Mouse (Mus musculus) cerebellum, postnatal 10 days (tissue): Measurements from ENCODE around the gene Polr2b.

Experiments used
- DNase-seq, 2 experiments: peaks; one replicate each; pipeline ENCODE4 v3.0.0; 2021; ENCODE audit warnings: mixed read lengths in 2 of 2

Gene Polr2b

DNA sequence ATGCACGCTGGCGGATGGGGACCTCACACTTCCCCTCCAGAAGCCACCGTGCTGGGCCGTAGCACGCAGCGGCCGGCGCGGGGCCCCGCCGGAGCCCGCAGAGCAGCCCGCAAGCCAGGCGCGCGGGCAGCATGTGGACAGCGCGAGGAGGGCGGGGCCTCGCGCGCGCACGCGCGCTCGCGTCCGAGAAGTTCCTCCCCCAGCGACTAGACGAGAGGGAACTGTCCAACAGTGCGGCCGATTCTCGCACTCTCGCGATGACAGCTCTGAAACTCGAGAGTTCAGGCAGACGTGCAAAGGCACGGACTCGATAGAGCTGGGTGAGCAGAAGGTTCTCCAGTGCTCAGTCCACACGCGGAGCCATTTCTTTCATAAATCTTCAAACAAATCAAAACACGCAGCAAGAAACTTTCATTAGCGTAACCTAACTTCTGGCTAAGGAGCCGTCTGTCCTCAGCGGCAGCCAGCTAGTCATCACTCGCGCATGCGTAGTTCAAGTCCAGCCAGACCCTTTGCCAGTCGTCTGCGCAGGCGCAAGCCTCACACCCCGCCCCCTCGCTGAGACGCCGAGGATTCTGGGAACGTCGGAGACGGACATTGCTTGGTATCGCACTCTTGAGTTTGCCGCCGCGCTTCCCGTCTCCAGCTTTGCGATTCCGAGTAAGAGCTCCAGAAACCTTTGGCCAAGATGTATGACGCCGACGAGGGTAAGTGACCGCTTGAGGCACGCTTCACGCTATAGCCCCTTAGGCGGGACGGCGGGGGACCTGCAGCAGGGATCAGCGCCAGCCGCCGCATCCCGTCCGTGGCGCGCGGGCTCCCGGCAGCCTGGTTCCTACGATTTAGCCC is at the start of gene Polr2b, which contains the start of gene Noa1:
Gene Polr2b, plus strand, starts transcription at position 224 of the 849 bp plus-strand sequence.
Gene Noa1, minus strand, starts transcription at position 161 of the 849 bp plus-strand sequence.
- DNase-seq, result peak; percentile 99 to 100

DNA sequence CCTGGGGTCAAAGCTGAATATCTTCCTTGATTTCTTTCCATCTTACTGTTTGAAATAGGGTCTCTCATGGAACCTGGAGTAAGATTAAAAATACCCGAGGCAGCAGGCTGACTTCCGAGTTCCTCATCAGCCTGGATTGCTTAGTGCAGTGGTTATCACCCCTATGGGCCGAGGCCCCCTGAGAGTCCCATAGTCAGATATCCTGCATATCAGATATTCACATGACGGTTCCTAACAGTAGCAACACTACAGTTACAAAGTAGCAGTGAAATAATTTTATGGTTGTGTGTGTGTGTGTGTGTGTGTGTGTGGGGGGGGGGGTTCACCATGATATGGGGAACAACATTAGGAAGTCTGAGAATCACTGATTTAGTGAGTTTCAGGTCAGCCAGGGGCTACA is 48.8 kb upstream of the Polr2b start:
- DNase-seq, result no peak

DNA sequence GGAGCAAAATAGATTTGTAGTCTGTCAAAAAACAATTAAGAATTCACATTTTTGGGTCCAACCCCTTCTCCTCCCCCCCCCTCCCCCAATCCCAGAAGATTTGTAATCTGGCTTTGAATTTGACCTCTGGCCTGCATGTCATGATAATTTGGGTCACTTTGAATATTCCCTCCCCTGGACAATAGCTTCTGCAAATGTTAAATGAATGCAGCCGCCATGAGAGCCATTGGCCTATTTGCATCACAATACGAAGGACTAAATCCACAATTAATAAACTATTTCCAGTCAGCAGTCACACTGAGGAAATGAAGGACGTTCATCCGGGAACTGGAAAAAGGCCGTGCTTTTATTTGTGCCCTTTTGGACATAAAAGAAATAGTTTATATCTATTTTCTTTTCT is 47.8 kb upstream of the Polr2b start:
- no peak for DNase-seq

DNA sequence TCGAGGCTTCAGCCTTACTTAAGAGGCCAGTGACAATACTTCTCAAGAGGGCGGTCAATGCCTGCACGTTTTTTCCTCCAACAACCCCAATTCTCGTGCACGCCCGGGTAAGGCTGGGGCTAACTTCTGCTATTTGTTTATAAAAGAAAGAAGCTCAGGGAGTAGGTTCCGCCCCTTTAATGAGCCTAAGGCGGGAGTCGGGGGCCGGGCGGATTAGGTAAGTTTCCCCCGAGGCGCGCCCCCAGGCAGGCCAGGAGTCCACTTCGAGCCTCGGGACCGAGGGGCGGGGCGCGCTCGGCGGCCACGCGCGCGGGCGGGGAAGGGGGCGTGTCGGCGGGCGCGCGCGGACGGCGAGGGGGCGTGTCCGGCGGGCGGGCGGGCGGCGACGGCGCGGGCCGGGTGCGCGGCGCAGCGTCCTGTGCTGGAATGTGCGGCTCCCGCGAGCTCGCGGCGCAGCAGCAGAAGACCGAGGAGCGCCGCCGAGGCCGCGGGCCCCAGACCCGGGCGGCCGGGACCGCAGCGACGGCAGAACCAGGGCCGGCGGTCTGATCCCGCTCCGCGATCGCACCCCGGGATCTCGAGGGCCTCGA is 44.8 kb upstream of the Polr2b start, which contains the start of gene Rest:
Gene Rest, plus strand, starts transcription at position 411 of the 590 bp plus-strand sequence.
- DNase-seq, result peak; percentile 72 to 81

DNA sequence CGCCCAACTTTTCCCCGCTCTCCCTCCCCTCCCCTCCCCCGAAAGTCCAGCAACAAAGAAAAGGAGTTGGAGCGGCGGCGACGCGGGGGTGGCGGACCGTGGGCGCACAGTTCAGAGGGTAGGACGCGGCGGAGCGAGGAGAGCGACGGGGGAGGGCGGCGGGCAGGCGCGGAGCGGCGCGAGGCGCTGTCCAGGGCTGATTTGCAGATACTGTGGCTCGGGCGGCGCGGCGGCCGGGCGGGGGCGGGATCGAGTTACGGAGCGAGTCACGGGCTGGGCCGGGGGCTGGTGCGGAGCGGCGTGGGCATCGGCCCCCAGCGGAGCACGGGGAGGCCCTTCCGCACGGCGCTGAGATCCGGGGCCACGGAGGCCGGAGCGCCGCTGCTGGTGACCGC is 44.3 kb upstream of the Polr2b start:
- peak; percentile 57 to 69 for DNase-seq

DNA sequence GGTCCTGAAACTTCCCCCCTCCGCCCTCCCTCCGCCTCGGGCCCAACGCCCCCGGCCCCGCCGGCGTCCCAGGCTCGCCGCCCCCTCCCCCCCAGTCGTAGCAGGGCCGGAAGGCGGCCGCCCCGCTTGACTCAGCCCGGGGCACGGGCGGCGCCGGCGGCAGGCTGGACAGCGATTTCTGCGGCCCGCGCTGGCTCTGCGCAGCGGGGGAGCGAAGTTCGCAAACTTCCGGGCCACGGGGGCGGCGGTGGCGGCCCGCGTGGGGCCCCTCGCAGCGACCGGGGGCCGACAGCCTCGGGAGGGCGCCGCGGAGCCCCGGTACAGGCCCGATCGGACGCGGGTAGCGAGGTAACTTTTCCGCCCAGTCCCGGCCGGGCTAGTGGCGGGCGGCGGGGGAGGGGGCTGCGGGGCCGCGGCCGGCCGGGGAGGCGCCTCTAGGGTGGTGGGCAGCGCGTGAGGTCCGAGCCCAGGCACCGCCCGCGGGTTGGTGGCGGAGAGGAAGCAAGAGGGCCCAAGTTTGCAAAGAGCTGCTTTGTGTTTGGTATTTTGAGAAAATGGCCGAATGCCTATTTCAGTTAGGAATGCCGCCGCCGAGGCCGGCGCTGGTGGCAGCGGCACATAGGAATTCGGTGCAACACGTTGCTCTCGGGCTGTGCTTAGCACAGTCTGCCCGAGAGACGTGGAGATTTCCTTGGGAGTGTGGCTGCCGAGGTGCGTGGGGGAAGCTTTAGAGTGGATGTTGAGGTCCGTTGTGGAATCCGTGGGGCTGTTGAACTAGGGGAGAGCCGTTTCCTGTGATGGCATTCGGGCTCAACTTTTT is 43.7 kb upstream of the Polr2b start:
- DNase-seq, result peak; percentile 42 to 47

DNA sequence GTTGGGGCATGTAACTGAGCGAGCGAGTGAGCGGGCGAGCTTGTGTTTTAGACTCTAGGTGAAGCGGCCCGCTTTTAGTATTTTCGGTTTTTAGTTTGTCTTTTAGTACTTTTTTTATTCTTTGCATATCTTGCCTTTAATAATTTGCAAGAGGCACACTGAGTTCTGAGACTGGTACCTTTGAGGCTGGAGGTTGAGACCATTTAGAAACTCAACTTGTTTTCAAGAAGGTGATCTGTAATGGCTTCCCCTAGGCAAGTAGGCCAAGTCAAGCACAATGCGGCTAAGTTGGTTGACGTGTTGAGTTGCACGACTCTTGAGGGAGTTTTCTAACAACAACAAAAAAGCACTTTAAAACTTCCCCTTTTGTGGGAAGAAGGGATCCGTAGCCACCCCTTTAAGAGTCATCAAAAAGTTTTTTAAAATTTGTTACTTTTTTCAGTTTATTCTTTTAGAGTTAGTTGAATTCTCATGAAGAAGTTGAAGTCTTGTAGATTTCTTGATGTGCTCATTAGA is 43.0 kb upstream of the Polr2b start:
- DNase-seq, result no peak

DNA sequence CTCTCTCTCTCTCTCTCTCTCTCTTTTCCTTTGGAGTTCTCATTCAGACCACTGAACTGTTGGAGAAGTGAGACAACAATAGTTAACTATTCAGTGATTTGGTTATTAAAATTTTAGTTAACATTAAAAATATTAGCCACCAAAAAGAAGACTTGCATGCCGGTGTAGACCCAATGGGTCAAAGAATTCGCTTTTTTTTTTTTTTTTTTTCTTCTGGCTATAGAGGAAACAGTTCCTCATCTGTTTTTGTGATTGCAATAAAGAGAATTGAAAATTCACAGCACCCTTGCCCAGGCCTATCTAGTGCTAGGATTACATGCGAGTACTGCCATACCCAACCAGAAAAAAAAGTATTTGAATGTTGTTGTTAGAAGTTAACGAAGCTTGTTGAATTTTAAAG is 42.5 kb upstream of the Polr2b start:
- DNase-seq, result no peak

DNA sequence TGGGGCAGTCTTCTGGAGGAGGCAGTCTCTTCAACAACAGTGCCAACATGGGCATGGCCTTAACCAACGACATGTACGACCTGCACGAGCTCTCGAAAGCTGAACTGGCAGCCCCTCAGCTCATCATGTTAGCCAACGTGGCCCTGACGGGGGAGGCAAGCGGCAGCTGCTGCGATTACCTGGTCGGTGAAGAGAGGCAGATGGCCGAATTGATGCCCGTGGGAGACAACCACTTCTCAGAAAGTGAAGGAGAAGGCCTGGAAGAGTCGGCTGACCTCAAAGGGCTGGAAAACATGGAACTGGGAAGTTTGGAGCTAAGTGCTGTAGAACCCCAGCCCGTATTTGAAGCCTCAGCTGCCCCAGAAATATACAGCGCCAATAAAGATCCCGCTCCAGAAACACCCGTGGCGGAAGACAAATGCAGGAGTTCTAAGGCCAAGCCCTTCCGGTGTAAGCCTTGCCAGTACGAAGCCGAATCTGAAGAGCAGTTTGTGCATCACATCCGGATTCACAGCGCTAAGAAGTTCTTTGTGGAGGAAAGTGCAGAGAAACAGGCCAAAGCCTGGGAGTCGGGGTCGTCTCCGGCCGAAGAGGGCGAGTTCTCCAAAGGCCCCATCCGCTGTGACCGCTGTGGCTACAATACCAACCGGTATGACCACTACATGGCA is 41.9 kb upstream of the Polr2b start:
- DNase-seq, result peak in 1 of 2 experiments; percentile 7

DNA sequence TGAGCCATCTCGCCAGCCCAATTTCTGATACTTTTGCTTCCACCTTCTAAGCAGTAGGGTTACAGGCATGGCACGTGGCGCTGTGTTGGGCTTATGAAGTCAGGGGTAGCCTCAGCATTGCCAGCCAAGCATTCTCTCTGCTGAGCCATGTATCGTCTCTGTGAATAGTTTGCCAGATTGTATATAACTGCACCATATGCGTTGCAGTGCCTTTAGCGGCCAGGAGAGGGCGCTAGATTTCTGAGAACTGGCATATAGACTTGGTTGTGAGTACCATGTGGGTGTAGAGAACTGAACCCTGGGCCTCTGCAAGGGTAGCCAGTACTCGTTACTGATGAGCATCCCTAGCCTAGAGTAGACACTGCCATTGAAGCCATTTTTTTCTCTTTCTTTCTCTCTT is 40.5 kb upstream of the Polr2b start:
- DNase-seq, result no peak

DNA sequence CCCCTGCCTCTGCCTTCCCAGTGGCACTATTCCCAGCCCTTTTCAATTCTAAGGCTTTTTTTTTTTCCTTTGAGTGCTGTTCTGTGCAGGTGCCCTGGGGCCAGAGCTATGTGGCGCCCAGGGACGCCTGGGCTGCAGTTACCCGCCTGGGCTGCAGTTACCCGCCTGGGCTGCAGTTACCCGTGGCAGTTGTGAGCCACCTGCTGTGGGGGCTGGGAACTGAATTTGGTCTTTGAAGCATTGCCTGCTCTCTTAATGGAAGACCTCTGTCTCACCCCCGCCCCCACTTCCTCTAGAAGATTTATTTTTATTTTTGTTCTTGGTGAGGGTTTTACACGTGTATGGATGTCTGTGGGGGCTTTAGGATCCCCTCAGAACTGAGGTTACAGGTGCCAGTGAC is 36.8 kb upstream of the Polr2b start:
- DNase-seq, result no peak

DNA sequence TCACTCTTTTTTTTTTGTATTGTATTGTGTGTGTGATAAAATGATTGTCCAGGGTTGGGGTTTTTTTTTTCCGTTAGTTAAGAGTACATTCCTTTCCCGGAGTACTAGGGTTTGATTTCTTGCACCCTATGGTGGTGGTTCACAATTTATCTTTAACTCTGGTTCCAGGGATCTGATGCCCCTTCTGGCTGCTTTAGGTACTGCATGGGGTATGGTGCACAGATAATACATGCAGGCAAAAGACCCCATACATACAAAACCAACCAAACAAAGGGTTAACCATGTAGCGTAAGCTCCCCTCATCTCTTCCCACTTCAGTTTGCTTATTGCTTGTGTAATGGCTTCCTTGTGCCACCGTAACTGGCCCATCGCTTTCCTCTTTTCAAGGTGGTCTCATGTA is 34.0 kb upstream of the Polr2b start:
- DNase-seq, result peak; percentile 67

DNA sequence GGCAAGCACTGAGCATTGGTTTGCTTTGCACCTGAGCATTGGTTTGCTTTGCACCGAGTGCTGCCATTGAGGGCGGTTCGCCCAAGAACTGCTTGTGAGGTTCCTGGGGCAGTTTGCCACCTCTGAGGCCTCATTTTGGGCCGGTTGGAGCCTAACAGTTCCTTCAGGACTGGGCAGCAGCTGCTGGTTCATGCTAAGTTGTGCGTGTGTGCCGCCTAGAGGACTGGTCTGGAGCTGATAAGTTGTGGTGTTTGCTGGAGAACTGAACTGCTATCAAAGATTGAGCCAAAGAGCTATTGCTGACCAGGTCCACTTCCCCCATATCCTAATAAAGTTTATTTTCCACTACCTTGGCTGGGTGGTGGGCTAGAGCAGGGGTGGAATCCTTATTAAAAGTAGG is 32.7 kb upstream of the Polr2b start:
- no peak for DNase-seq

DNA sequence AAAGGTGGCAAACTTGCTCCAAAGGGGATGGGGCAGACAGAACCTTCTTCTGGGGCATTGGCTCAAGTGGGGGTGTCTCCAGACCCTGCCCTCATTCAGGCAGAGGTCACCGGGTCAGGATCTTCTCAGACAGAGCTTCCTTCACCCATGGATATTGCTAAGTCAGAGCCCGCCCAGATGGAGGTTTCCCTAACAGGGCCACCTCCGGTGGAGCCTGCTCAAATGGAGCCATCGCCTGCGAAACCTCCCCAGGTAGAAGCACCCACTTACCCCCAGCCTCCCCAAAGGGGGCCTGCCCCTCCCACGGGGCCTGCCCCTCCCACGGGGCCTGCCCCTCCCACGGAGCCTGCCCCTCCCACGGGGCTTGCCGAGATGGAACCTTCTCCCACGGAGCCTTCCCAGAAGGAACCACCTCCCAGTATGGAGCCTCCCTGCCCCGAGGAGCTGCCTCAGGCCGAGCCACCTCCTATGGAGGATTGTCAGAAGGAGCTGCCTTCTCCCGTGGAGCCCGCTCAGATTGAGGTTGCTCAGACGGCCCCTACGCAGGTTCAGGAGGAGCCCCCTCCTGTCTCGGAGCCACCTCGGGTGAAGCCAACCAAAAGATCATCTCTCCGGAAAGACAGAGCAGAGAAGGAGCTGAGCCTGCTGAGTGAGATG is 28.3 kb upstream of the Polr2b start:
- DNase-seq, result peak in 1 of 2 experiments; percentile 9

DNA sequence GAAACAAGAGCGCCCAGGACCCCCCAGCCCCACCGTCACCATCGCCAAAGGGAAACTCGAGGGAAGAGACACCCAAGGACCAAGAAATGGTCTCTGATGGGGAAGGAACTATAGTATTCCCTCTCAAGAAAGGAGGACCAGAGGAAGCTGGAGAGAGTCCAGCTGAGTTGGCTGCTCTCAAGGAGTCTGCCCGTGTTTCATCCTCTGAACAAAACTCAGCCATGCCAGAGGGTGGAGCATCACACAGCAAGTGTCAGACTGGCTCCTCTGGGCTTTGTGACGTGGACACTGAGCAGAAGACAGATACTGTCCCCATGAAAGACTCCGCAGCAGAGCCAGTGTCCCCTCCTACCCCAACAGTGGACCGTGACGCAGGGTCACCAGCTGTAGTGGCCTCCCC is 27.7 kb upstream of the Polr2b start:
- peak; percentile 70 to 74 for DNase-seq

DNA sequence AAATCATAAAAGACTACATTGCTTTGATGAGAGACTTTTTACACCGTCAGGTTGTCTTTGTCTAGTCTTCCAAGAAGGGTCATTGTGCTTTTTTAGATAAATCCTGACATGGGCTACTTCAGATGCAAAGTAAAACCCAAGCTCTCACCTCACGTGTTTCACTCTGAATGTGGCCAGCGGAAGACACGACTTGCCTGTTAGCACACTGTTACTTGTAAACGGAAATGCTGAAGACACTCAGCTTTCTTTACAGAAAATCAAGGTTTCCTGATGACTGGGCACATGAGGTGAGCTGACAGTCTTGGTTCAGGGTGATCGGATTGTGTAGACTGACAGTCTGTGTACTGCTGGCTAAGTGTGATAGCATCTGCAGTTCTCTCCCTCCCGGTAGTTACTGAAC is 24.3 kb upstream of the Polr2b start:
- DNase-seq, result no peak

DNA sequence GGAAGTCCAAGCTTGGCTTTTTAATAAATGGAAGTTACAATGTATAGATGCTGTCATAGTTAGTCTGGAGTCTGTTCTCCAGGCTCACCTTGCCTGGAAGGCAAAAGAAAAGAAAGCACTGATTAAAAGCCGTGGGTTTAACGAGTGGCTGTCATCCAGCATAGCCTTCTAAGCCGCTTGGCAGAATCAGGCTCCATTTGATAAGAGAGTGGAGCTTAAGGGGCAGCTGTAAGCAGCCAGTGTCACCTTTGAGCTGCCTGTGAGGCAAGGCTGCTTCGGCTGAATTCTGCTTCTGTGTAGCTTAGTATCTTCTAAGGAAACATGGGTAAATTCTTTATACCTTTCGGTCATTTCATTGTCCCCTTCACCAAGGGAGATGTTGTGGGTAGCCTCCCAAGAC is 23.0 kb upstream of the Polr2b start:
- no peak for DNase-seq

DNA sequence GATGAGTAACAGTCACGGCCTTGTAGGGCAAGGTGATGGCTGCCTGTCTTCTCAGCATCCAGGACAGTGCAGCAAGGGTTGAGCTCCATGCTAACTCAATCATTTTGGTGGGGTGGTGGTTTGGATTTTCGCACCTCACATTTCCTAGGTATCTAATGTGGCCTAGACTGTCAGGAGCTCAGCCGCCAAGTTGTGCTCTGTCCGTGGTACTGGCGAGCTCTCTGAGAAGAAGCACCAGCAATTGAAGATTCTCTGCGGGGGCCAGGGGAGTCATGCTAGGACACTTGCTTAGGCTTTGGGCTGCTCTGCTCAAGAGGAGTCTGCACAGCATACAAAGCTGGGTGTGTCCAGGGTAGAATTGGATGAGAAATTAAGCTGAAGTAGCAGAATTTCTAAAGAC is 22.0 kb upstream of the Polr2b start:
- DNase-seq, result no peak

DNA sequence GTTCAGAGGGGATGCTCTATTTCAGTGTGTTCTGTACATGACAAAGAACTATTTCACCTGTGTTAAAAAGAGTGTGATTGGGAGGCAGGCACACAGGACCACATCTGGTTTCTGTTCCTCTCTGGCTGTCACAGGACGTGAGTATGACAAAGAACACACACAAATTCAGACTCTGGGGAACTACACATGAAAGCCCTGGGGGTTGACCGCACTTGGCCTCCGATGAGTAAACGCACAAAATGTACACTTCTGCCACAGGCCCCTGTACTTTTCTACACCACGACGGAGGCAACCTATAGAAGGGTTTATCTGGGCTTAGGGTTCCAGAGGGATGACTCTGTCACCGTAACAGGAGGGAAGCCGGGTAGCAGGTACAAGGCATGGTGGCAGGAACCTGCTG is 20.3 kb upstream of the Polr2b start:
- no peak for DNase-seq

DNA sequence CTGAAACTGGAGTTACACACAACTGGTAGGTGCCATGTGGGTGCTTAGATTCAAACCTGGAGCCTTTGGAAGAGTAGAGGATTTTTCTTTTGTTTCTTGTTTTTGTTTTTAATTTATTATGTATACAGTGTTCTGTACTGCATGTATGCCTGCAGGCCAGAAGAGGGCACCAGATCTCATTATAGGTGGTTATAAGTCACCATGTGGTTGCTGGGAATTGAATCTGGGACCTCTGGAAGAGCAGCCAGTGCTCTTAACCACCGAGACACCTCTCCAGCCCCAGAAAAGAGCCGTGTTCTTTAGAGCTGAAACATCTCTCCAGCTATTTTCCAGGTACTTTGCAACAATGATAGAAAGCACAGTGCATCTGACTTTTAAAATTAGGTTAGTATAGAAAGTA is 19.3 kb upstream of the Polr2b start:
- no peak for DNase-seq

DNA sequence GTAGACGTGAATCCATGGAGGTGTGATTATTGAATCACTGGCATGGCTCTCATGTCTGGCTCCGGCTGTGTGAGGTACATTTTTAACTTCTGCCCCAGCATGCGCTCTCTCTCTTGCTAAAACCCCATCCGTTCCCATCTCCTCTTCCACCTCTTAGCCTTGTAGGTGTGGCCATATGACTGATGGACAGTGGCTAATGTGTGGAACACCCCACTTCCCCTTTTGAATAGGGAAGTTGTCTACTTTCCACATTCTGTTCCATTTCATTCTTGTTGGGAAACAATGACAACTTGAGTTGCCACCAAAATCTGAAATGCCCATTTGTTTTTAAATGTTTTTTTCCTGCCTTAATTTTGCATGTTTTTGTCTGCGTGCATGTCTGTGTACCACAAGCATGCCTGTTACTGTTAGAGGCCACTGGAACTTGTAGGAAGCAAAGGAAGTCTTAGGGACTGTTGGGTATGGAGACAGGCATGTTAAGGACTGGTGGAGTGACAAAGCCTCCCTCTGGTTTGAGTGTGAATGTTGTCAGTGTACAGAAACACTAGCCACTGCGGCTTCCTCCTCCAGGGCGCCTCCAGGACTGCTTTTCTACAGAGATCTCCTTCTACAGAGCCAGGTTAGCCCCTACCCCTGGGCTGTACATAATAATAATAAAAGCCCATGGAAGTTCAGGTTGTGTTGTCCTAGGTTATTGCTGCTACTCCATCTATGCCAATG is 17.0 kb upstream of the Polr2b start:
- DNase-seq, result no peak
